8 mouse cellular contexts compared by ENCODE assay signal in genomic region chr10:97313407-97313901, GRCm38 (mm10).
A peak's percentile ranks its signal among the peaks of the same experiment; 100 is the strongest.
DNase-seq lines count a peak whose midpoint lies in the region; ATAC-seq and TF ChIP-seq lines count a peak whose summit lies in the region.

No protein-coding gene starts in this region.

- H3K4me3 ChIP-seq in CH12.LX (replicated peaks in 1 of 3; ENCODE audit: low read depth in 2 of 3, low read length in 2 of 3, poor library complexity in 1 of 3) = peak overlapping the region; percentile 47 to 78 (median 62)
- H3K4me3 ChIP-seq in forebrain, embryonic 14.5 days (ENCODE audit: low read depth, low read length) = peak overlapping the region; percentile 37
- peak overlapping the region; percentile 55 for H3K4me3 ChIP-seq in liver, embryonic 15.5 days (replicated peaks)
- peak overlapping the region; percentile 30 for H3K4me3 ChIP-seq in neural tube, embryonic 11.5 days (ENCODE audit: low read depth, low read length)
- peak overlapping the region; percentile 48 for H3K4me3 ChIP-seq in stomach, embryonic 16.5 days (replicated peaks; ENCODE audit: low read length)

- no peak for TF ChIP-seq EP300 in CH12.LX (IDR thresholded peaks at IDR 0.05; ENCODE audit: low read length)

- H3K9me3 ChIP-seq in CH12.LX (replicated peaks; ENCODE audit: low read length) = no peaks in the 10 kb centered on the region
- no peaks in the 10 kb centered on the region for H3K9me3 ChIP-seq in forebrain, embryonic 14.5 days (replicated peaks; ENCODE audit: control insufficient read depth, low read length)
- no peaks in the 10 kb centered on the region for H3K9me3 ChIP-seq in liver, embryonic 15.5 days (replicated peaks)
- H3K9me3 ChIP-seq in neural tube, embryonic 11.5 days (ENCODE audit: control insufficient read depth, low read length) = no peaks in the 10 kb centered on the region
- no peaks in the 10 kb centered on the region for H3K9me3 ChIP-seq in stomach, embryonic 16.5 days (replicated peaks; ENCODE audit: control insufficient read depth, low read length)

- H3K27me3 ChIP-seq in CH12.LX (replicated peaks) = no peaks in the 10 kb centered on the region
- no peaks in the 10 kb centered on the region for H3K27me3 ChIP-seq in forebrain, embryonic 14.5 days (replicated peaks; ENCODE audit: control insufficient read depth, insufficient read depth, low read length)
- H3K27me3 ChIP-seq in liver, embryonic 15.5 days = no peaks in the 10 kb centered on the region
- no peaks in the 10 kb centered on the region for H3K27me3 ChIP-seq in neural tube, embryonic 11.5 days (ENCODE audit: control insufficient read depth, insufficient read depth, low read length)
- H3K27me3 ChIP-seq in stomach, embryonic 16.5 days (ENCODE audit: control insufficient read depth, insufficient read depth, low read length) = no peaks in the 10 kb centered on the region

- no peak for TF ChIP-seq POLR2A in CH12.LX (IDR thresholded peaks at IDR 0.05; ENCODE audit: low read depth, low read length)

- TF ChIP-seq RAD21 in CH12.LX (IDR thresholded peaks at IDR 0.05; ENCODE audit: low read depth, low read length) = no peak

- dilution Hi-C loops in CH12.LX (cut with MboI; ENCODE audit: extremely low pct_ligation_motif_present, extremely low pct_unique_long_range_greater_than_20kb, low sequenced_read_pairs) = no loop called here

- peak overlapping the region; percentile 18; the same call in 1 of the 2 replicates for H3K27ac ChIP-seq in CH12.LX (ENCODE audit: insufficient read depth, low read depth)
- H3K27ac ChIP-seq in forebrain, embryonic 14.5 days (ENCODE audit: low read depth, low read length) = peak overlapping the region; percentile 98
- H3K27ac ChIP-seq in liver, embryonic 15.5 days (replicated peaks) = peak overlapping the region; percentile 25; the same call in 1 of the 2 replicates
- peak overlapping the region; percentile 86 for H3K27ac ChIP-seq in neural tube, embryonic 11.5 days (ENCODE audit: low read depth, low read length)
- H3K27ac ChIP-seq in stomach, embryonic 16.5 days (ENCODE audit: low read length) = peak overlapping the region; percentile 95

- intact Hi-C loops in heart, postnatal 10 days (cut with DNase I) = loop anchor here (1.0 to 5.0 kb wide), 6 partner anchors 25 to 1099 kb away; partner anchors contain the start of gene Btg1

- no peaks in the 10 kb centered on the region for H3K79me2 ChIP-seq in CH12.LX (replicated peaks; ENCODE audit: control insufficient read depth, extremely low read depth, insufficient read depth, poor library complexity, severe bottlenecking)

- peaks cover 0 to 7% of the 10 kb centered on the region in 2 experiments; a peak in 2 of 4 replicates for H3K4me1 ChIP-seq in CH12.LX (ENCODE audit: control insufficient read depth in 1 of 2, insufficient read depth in 2 of 2)
- H3K4me1 ChIP-seq in forebrain, embryonic 14.5 days (ENCODE audit: control insufficient read depth, insufficient read depth, low read length) = 0 out of 2 replicates have a peak, but pooled peaks cover 3% of the 10 kb centered on the region
- peaks cover 12% of the 10 kb centered on the region; the same call in 1 of the 2 replicates for H3K4me1 ChIP-seq in liver, embryonic 15.5 days (replicated peaks)
- no peaks in the 10 kb centered on the region for H3K4me1 ChIP-seq in neural tube, embryonic 11.5 days (ENCODE audit: control insufficient read depth, insufficient read depth, low read length)
- H3K4me1 ChIP-seq in stomach, embryonic 16.5 days (ENCODE audit: control insufficient read depth, insufficient read depth, low read length) = peaks cover 6% of the 10 kb centered on the region

- H3K36me3 ChIP-seq in CH12.LX (replicated peaks in 1 of 2; ENCODE audit: control insufficient read depth in 1 of 2, insufficient read depth in 1 of 2, low read length in 1 of 2) = no peaks in the 10 kb centered on the region
- no peaks in the 10 kb centered on the region for H3K36me3 ChIP-seq in forebrain, embryonic 14.5 days (ENCODE audit: control insufficient read depth, insufficient read depth, low read length)
- H3K36me3 ChIP-seq in liver, embryonic 15.5 days (replicated peaks) = no peaks in the 10 kb centered on the region
- H3K36me3 ChIP-seq in neural tube, embryonic 11.5 days (ENCODE audit: control insufficient read depth, insufficient read depth, low read length) = no peaks in the 10 kb centered on the region
- no peaks in the 10 kb centered on the region for H3K36me3 ChIP-seq in stomach, embryonic 16.5 days (ENCODE audit: control insufficient read depth, insufficient read depth, low read length)

- in situ Hi-C loops in CH12.LX (cut with MboI; ENCODE audit: low pct_ligation_motif_present, low pct_unique_long_range_greater_than_20kb, low sequenced_read_pairs) = loop anchor here (10.0 to 25.0 kb wide), 3 partner anchors 701 to 1099 kb away; partner anchors contain the start of gene Btg1

- H3K9ac ChIP-seq in CH12.LX (ENCODE audit: insufficient read depth, low read depth) = peak overlapping the region; percentile 82
- peak overlapping the region; percentile 76 for H3K9ac ChIP-seq in forebrain, embryonic 14.5 days (ENCODE audit: low read length)
- 0 out of 2 replicates have a peak overlapping the region, but pooled peaks have one; percentile 19 for H3K9ac ChIP-seq in liver, embryonic 15.5 days
- H3K9ac ChIP-seq in neural tube, embryonic 11.5 days (ENCODE audit: low read length) = peak overlapping the region; percentile 53
- peak overlapping the region; percentile 66 for H3K9ac ChIP-seq in stomach, embryonic 16.5 days (ENCODE audit: low read length)

- peak; percentile 91 for DNase-seq in CH12.LX (ENCODE audit: extremely low read depth)
- peak; percentile 89 for DNase-seq in cerebellum, adult 11 months
- peak; percentile 99 for DNase-seq in forebrain, embryonic 14.5 days (ENCODE audit: low spot score)
- DNase-seq in heart, postnatal 10 days = peak; percentile 92 to 93
- DNase-seq in kidney, postnatal 4 days = peak; percentile 82 to 89
- peak; percentile 86 for DNase-seq in neural tube, embryonic 11.5 days (ENCODE audit: low spot score)

- H3K4me2 ChIP-seq in CH12.LX (ENCODE audit: insufficient read depth, low read depth, poor library complexity, severe bottlenecking) = peak overlapping the region; percentile 93
- peak overlapping the region; percentile 79 for H3K4me2 ChIP-seq in forebrain, embryonic 14.5 days (ENCODE audit: low read length)
- H3K4me2 ChIP-seq in liver, embryonic 15.5 days = peak overlapping the region; percentile 78
- H3K4me2 ChIP-seq in neural tube, embryonic 11.5 days (ENCODE audit: low read depth) = peak overlapping the region; percentile 47
- peak overlapping the region; percentile 62 for H3K4me2 ChIP-seq in stomach, embryonic 16.5 days (ENCODE audit: low read depth, low read length)

- peak; percentile 96 for ATAC-seq in forebrain, embryonic 14.5 days
- ATAC-seq in liver, embryonic 15.5 days (ENCODE audit: insufficient read depth) = peak; percentile 80
- peak; percentile 91 for ATAC-seq in neural tube, embryonic 11.5 days (ENCODE audit: insufficient read depth, low FRiP score, low TSS enrichment)
- peak; percentile 91 for ATAC-seq in stomach, embryonic 16.5 days (ENCODE audit: insufficient read depth, low FRiP score)

- 0% methylated on average over 13 of the region's 13 CpGs for WGBS in forebrain, embryonic 14.5 days
- under 1% methylated on average over 13 of the region's 13 CpGs for WGBS in liver, embryonic 15.5 days (ENCODE audit: insufficient replicate concordance)
- under 1% methylated on average over 13 of the region's 13 CpGs for WGBS in neural tube, embryonic 11.5 days
- under 1% methylated on average over 13 of the region's 13 CpGs for WGBS in stomach, embryonic 16.5 days

- TF ChIP-seq CTCF in CH12.LX (conservative IDR thresholded peaks at IDR 0.05 in 1 of 2, IDR thresholded peaks at IDR 0.05 in 1 of 2; ENCODE audit: low read depth in 2 of 2, low read length in 2 of 2) = no peak

TF ChIP-seq in CH12.LX, 34 proteins besides CTCF, POLR2A, EP300 and RAD21:
- TF ChIP-seq MXI1 (IDR thresholded peaks at IDR 0.05; ENCODE audit: low read depth, low read length) = peak; percentile 41; the same call in 1 of the 2 replicates
- no peak for TF ChIP-seq MAFK (IDR thresholded peaks at IDR 0.05; ENCODE audit: insufficient replicate concordance, low read length)
- no peak for TF ChIP-seq ZC3H11A (IDR thresholded peaks at IDR 0.05; ENCODE audit: low read depth, low read length)
- peak; percentile 98 for TF ChIP-seq MEF2A (IDR thresholded peaks at IDR 0.05; ENCODE audit: borderline replicate concordance, low read depth, low read length)
- TF ChIP-seq TBP (conservative IDR thresholded peaks at IDR 0.05; ENCODE audit: low read depth, low read length) = 0 out of 2 replicates have a peak, but pooled peaks have one; percentile 35
- peak; percentile 57; the same call in 1 of the 2 replicates for TF ChIP-seq MAX (IDR thresholded peaks at IDR 0.05; ENCODE audit: low read length)
- TF ChIP-seq TCF12 (IDR thresholded peaks at IDR 0.05; ENCODE audit: low read depth, low read length) = peak; percentile 17; the same call in 1 of the 2 replicates

Comparison
In these comparisons a context has a peak if more than half of its experiments do, and no peak if none do; other contexts are left out.
1. Peak in every context shown above with its lines: DNase-seq, ATAC-seq, H3K4me3 ChIP-seq and H3K27ac ChIP-seq.
2. H3K27ac ChIP-seq: peak in every context shown above with its lines; median percentile 98 in forebrain, embryonic 14.5 days; 95 in stomach, embryonic 16.5 days; 86 in neural tube, embryonic 11.5 days; 25 in liver, embryonic 15.5 days; 18 in CH12.LX.
3. H3K9ac ChIP-seq: peak in every context shown above with its lines; median percentile 82 in CH12.LX; 76 in forebrain, embryonic 14.5 days; 66 in stomach, embryonic 16.5 days; 53 in neural tube, embryonic 11.5 days; 19 in liver, embryonic 15.5 days.